20 mouse cellular contexts compared by ENCODE assay signal in genomic region chr16:43634037-43634436, GRCm38 (mm10). TPM values are rescaled to one million over a fixed set of nuclear protein-coding genes. Genes with fewer than 3 reads are reported as not detected.
"Had no signal": no experiment of that assay in that cellular context is flagged by ENCODE, and none has a peak within 500 bp of the region (broad histone marks: within the 10 kb centered on the region; RNA-seq: fewer than 3 reads in every experiment).

No protein-coding gene starts in this region.

- DNase-seq: liver, postnatal 0 days; lung, adult 2 months; lung, postnatal 14 days; lung, postnatal 36 days; right cerebral cortex, postnatal 14 days; thymus, adult 2 months; thymus, postnatal 25 days; thymus, postnatal 4 days had no signal

- ATAC-seq: liver, postnatal 0 days; lung, postnatal 0 days; midbrain, embryonic 13.5 days; midbrain, embryonic 15.5 days had no signal

RNA-seq across cellular contexts. Expression of gene Tigit, which starts 29.9 kb away (rescaled TPM):
- total RNA-seq: megakaryocyte progenitor cell, adult 5-6 weeks; midbrain, postnatal 0 days; neutrophil, adult 5-6 weeks had no signal
- polyA plus RNA-seq: lung, postnatal 0 days; macrophage; midbrain, embryonic 11.5 days; midbrain, embryonic 13.5 days; midbrain, embryonic 15.5 days; neural tube, embryonic 12.5 days; stomach, embryonic 15.5 days; stomach, postnatal 0 days; testis, adult 2 months had no signal
